Mouse (Mus musculus) heart, postnatal 0 days (tissue): ENCODE data around the gene Rab35.

Source experiments
- CTCF ChIP-seq: IDR thresholded peaks from 2 replicates; pipeline ENCODE4 v1.5.1; 2016; ENCODE audit warnings: antibody characterized with exemption, control low read depth, low read depth
- EP300 ChIP-seq: IDR thresholded peaks from 2 replicates; pipeline ENCODE4 v1.6.1; 2016; ENCODE audit warnings: antibody characterized with exemption, low read depth

- TF ChIP-seq CTCF, result no peak
- no peak for TF ChIP-seq EP300
These were observed 38.3 kb downstream of the Rab35 start for GRCm38 (mm10) chr5:115669974-115670373.
